Mouse (Mus musculus): ENCODE results near the gene Hrh1. TPM values are rescaled to one million over a fixed set of nuclear protein-coding genes. Genes with fewer than 3 reads are reported as not detected.

The Hrh1 gene
- total and polyA plus RNA-seq, 3 experiments, result not detected

- no peak for DNase-seq (ENCODE audit: extremely low read depth)
- Histone ChIP-seq H3K36me3 (replicated peaks in 1 of 2; ENCODE audit: control insufficient read depth in 1 of 2, insufficient read depth in 1 of 2, low read length in 1 of 2) (no peaks in the 10 kb centered on the region), H3K9ac (ENCODE audit: insufficient read depth, low read depth) (no peak overlapping the region), H3K27me3 (replicated peaks) (peaks cover 81% of the 10 kb centered on the region), H3K4me1 (ENCODE audit: control insufficient read depth in 1 of 2, insufficient read depth in 2 of 2) (0 out of 4 replicates have a peak, but pooled peaks cover 0 to 2% of the 10 kb centered on the region in 2 experiments), H3K9me3 (replicated peaks; ENCODE audit: low read length) (peaks cover 2% of the 10 kb centered on the region), H3K4me3 (replicated peaks in 1 of 3; ENCODE audit: low read depth in 2 of 3, low read length in 2 of 3, poor library complexity in 1 of 3) (no peak overlapping the region), H3K4me2 (ENCODE audit: insufficient read depth, low read depth, poor library complexity, severe bottlenecking) (no peak overlapping the region), H3K27ac (ENCODE audit: insufficient read depth, low read depth) (no peak overlapping the region), H3K79me2 (replicated peaks; ENCODE audit: control insufficient read depth, extremely low read depth, insufficient read depth, poor library complexity, severe bottlenecking) (no peaks in the 10 kb centered on the region)
- in situ Hi-C loops (cut with MboI; ENCODE audit: low pct_ligation_motif_present, low pct_unique_long_range_greater_than_20kb, low sequenced_read_pairs) (no loop called here), dilution Hi-C loops (cut with MboI; ENCODE audit: extremely low pct_ligation_motif_present, extremely low pct_unique_long_range_greater_than_20kb, low sequenced_read_pairs) (no loop called here)
- TF ChIP-seq USF2 (conservative IDR thresholded peaks at IDR 0.05; ENCODE audit: low read depth, low read length) (no peak), CHD2 (IDR thresholded peaks at IDR 0.05; ENCODE audit: low read length) (no peak), HCFC1 (IDR thresholded peaks at IDR 0.05; ENCODE audit: low read depth, low read length) (no peak), USF1 (IDR thresholded peaks at IDR 0.05; ENCODE audit: low read depth, low read length) (no peak), MAFK (IDR thresholded peaks at IDR 0.05; ENCODE audit: insufficient replicate concordance, low read length) (no peak), IRF4 (IDR thresholded peaks at IDR 0.05; ENCODE audit: low read depth, low read length) (no peak), TCF12 (IDR thresholded peaks at IDR 0.05; ENCODE audit: low read depth, low read length) (no peak), PAX5 (IDR thresholded peaks at IDR 0.05; ENCODE audit: low read length) (no peak), ZC3H11A (IDR thresholded peaks at IDR 0.05; ENCODE audit: low read depth, low read length) (no peak), ZMIZ1 (IDR thresholded peaks at IDR 0.05; ENCODE audit: low read depth, low read length) (no peak), KAT2A (IDR thresholded peaks at IDR 0.05; ENCODE audit: insufficient replicate concordance, low read length) (no peak), RCOR1 (conservative IDR thresholded peaks at IDR 0.05; ENCODE audit: low read depth, low read length) (no peak), E2F4 (IDR thresholded peaks at IDR 0.05; ENCODE audit: insufficient replicate concordance, low read depth, low read length) (no peak), MYC (IDR thresholded peaks at IDR 0.05; ENCODE audit: low read depth, low read length) (no peak), CHD1 (IDR thresholded peaks at IDR 0.05; ENCODE audit: low read depth, low read length) (no peak), NELFE (IDR thresholded peaks at IDR 0.05; ENCODE audit: low read depth, low read length) (no peak), JUND (conservative IDR thresholded peaks at IDR 0.05; ENCODE audit: low read depth, low read length) (no peak), ZKSCAN1 (IDR thresholded peaks at IDR 0.05; ENCODE audit: borderline replicate concordance, low read depth, low read length) (no peak)
These were observed 10.5 kb downstream of the Hrh1 start for GRCm38 (mm10) chr6:114408278-114408677.

- Histone ChIP-seq H3K27ac (ENCODE audit: insufficient read depth, low read depth) (no peak overlapping the region), H3K9me3 (replicated peaks; ENCODE audit: low read length) (peaks cover 1% of the 10 kb centered on the region), H3K4me3 (replicated peaks in 1 of 3; ENCODE audit: low read depth in 2 of 3, low read length in 2 of 3, poor library complexity in 1 of 3) (no peak overlapping the region), H3K9ac (ENCODE audit: insufficient read depth, low read depth) (no peak overlapping the region), H3K79me2 (replicated peaks; ENCODE audit: control insufficient read depth, extremely low read depth, insufficient read depth, poor library complexity, severe bottlenecking) (no peaks in the 10 kb centered on the region), H3K27me3 (replicated peaks) (peaks cover 86% of the 10 kb centered on the region), H3K4me1 (ENCODE audit: control insufficient read depth in 1 of 2, insufficient read depth in 2 of 2) (0 out of 4 replicates have a peak, but pooled peaks cover 0 to 2% of the 10 kb centered on the region in 2 experiments), H3K4me2 (ENCODE audit: insufficient read depth, low read depth, poor library complexity, severe bottlenecking) (no peak overlapping the region), H3K36me3 (replicated peaks in 1 of 2; ENCODE audit: control insufficient read depth in 1 of 2, insufficient read depth in 1 of 2, low read length in 1 of 2) (no peaks in the 10 kb centered on the region)
- in situ Hi-C loops (cut with MboI; ENCODE audit: low pct_ligation_motif_present, low pct_unique_long_range_greater_than_20kb, low sequenced_read_pairs), result no loop called here
- dilution Hi-C loops (cut with MboI; ENCODE audit: extremely low pct_ligation_motif_present, extremely low pct_unique_long_range_greater_than_20kb, low sequenced_read_pairs), result no loop called here
- no peak for TF ChIP-seq ELF1 (IDR thresholded peaks at IDR 0.05; ENCODE audit: low read depth, low read length)
- no peak for TF ChIP-seq MAX (IDR thresholded peaks at IDR 0.05; ENCODE audit: low read length)
- TF ChIP-seq NRF1 (IDR thresholded peaks at IDR 0.05; ENCODE audit: low read depth, low read length), result no peak
- TF ChIP-seq JUND (conservative IDR thresholded peaks at IDR 0.05; ENCODE audit: low read depth, low read length), result no peak
- no peak for TF ChIP-seq E2F4 (IDR thresholded peaks at IDR 0.05; ENCODE audit: insufficient replicate concordance, low read depth, low read length)
- TF ChIP-seq EP300 (IDR thresholded peaks at IDR 0.05; ENCODE audit: low read length), result no peak
- no peak for TF ChIP-seq TCF12 (IDR thresholded peaks at IDR 0.05; ENCODE audit: low read depth, low read length)
- TF ChIP-seq ZNF384 (IDR thresholded peaks at IDR 0.05; ENCODE audit: low read depth, low read length), result no peak
- TF ChIP-seq ZMIZ1 (IDR thresholded peaks at IDR 0.05; ENCODE audit: low read depth, low read length), result no peak
- no peak for TF ChIP-seq IRF4 (IDR thresholded peaks at IDR 0.05; ENCODE audit: low read depth, low read length)
- TF ChIP-seq TBP (conservative IDR thresholded peaks at IDR 0.05; ENCODE audit: low read depth, low read length), result no peak
- TF ChIP-seq SIN3A (IDR thresholded peaks at IDR 0.05; ENCODE audit: low read length), result no peak
- no peak for TF ChIP-seq MAFK (IDR thresholded peaks at IDR 0.05; ENCODE audit: insufficient replicate concordance, low read length)
- DNase-seq (ENCODE audit: extremely low read depth), result no peak
These were observed 14.2 kb downstream of the Hrh1 start for GRCm38 (mm10) chr6:114411913-114412312.
